Mouse (Mus musculus): ENCODE measurements around the gene Dock6. TPM values are rescaled to one million over a fixed set of nuclear protein-coding genes. Genes with fewer than 3 reads are reported as not detected.
"Not testable (repeated sequence)": the region's sequence is repeated elsewhere in the genome, so short reads cannot be mapped to it uniquely, and the experiment has no call there.

The Dock6 gene
- 21.3 and 22.8 TPM in 2 replicates for polyA plus RNA-seq (2015; fragmentation: Nextera tagmentation; extraction: Ambion mirVana)

DNA sequence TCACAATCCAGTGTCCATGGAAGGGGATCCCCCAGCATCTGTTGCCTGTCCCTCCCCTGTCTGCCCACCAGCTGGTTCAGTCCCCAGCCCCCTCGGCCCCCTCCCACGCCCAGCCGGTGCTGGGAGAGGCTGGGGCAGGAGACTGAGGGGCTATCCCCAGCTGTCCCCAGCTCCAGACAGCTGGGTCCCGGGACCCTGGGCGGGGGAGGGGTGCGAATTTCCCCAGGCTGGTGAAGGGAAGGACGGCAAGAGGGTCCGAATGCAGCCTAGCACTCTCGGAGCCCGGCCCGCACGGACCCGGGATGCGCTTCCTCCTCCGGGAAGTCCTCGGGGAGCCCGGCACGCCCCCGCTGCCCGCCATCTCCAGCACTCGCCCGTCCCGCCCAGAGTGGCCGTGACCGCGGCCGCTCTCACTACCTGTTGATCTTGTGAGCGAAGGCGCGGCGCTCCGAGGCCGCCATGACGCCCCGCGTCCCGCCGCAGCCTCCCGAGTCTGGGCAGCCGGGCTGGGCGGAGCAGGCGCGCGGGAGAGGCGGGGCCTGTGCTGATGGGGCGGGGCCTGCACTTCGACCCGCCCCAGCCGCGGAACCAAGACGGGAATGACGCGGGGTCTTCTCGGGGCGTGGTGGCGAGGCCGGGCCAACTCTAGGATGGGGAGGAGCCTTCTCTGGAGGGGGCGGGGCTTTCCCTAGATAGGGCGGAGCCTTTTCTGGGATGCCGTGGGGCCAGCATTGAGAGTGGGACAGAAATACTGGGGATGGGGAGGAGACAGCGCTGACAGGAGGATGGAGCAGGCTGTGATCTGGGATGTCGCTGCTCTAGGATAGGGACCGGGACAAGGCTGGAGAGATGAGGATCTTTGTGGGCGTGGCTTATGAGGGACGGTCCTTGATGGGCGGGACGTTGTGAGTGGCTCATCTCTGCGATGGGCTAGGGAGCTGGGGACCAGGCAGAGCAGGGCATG is at the start of gene Dock6:
Dock6 (minus strand) TSS at position 508 of the 964 bp plus-strand sequence.
- Histone ChIP-seq H3K4me3 (peak within 1 kb of the TSS; percentile 54), H3K27ac (replicated peaks) (peak within 1 kb of the TSS; percentile 46; the same call in 1 of the 2 replicates), H3K9me3 (no peaks in the 10 kb centered on the region), H3K4me1 (replicated peaks) (peaks cover 22% of the 10 kb centered on the region), H3K9ac (peak within 1 kb of the TSS; percentile 69), H3K36me3 (no peaks in the 10 kb centered on the region), H3K27me3 (no peaks in the 10 kb centered on the region), H3K4me2 (peak within 1 kb of the TSS; percentile 58)
- ATAC-seq (ENCODE audit: low read depth) = peak; percentile 89
- WGBS = under 1% methylated on average over 61 of the region's 68 CpGs

GRCm38 (mm10) chr9:21901223-21901820 is 48.9 kb upstream of the Dock6 start:
- WGBS = 14% methylated on average over 10 of the region's 10 CpGs
- no peaks in the 10 kb centered on the region for H3K36me3 ChIP-seq

GRCm38 (mm10) chr9:21889229-21889628 is 36.8 kb upstream of the Dock6 start:
- WGBS = 59% methylated on average over 3 of the region's 3 CpGs
- H3K9me3 ChIP-seq = no peaks in the 10 kb centered on the region
- H3K27me3 ChIP-seq = no peaks in the 10 kb centered on the region; the same call in 1 of the 2 replicates
- no peak overlapping the region for H3K9ac ChIP-seq
- H3K4me2 ChIP-seq = no peak overlapping the region
- H3K27ac ChIP-seq (replicated peaks) = no peak overlapping the region
- H3K36me3 ChIP-seq = no peaks in the 10 kb centered on the region
- ATAC-seq (ENCODE audit: low read depth) = no peak
- H3K4me3 ChIP-seq = no peak overlapping the region
- H3K4me1 ChIP-seq (replicated peaks) = no peaks in the 10 kb centered on the region

More at GRCm38 (mm10) chr9:21901223-21901820, 48.9 kb upstream of the Dock6 start:
- Histone ChIP-seq H3K9ac (peak overlapping the region; percentile 41), H3K4me1 (replicated peaks) (peaks cover 7% of the 10 kb centered on the region), H3K9me3 (0 out of 2 replicates have a peak, but pooled peaks cover 3% of the 10 kb centered on the region), H3K4me3 (peak overlapping the region; percentile 38), H3K27me3 (peaks cover 33% of the 10 kb centered on the region), H3K27ac (replicated peaks) (peak overlapping the region; percentile 25; the same call in 1 of the 2 replicates), H3K4me2 (peak overlapping the region; percentile 56)
- ATAC-seq (ENCODE audit: low read depth) = peak; percentile 86

GRCm38 (mm10) chr9:21876601-21877000 is 24.2 kb upstream of the Dock6 start:
- Histone ChIP-seq H3K27me3 (peaks cover 11% of the 10 kb centered on the region; the same call in 1 of the 2 replicates), H3K36me3 (no peaks in the 10 kb centered on the region), H3K9ac (no peak overlapping the region), H3K4me1 (replicated peaks) (no peaks in the 10 kb centered on the region), H3K4me2 (no peak overlapping the region), H3K9me3 (no peaks in the 10 kb centered on the region), H3K27ac (replicated peaks) (no peak overlapping the region), H3K4me3 (no peak overlapping the region)
- 60% methylated on average over 3 of the region's 3 CpGs for WGBS
- ATAC-seq (ENCODE audit: low read depth) = no peak

DNA sequence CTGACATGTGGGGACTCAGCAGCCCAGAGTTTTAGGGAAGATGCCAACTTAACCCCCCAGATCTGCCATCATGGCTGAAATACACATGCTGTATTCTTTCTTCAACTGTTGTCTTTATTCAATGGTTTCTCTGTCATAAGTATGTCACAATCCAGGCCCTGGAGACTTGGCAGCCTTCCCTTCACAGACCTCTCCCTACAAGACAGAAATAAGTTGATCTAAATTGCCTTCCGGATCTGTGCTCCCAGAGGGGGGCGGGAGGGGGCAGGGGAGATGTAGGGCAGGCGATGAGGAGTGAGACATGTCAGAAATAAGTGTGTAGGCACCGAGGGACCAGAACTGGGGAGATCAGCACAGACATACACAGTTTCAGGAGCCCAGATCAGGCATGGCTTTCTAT is 19.8 kb upstream of the Dock6 start:
- Histone ChIP-seq H3K27ac (replicated peaks) (no peak overlapping the region), H3K4me3 (no peak overlapping the region), H3K4me1 (replicated peaks) (no peaks in the 10 kb centered on the region), H3K4me2 (no peak overlapping the region), H3K36me3 (no peaks in the 10 kb centered on the region), H3K9ac (no peak overlapping the region), H3K9me3 (no peaks in the 10 kb centered on the region), H3K27me3 (peaks cover 11% of the 10 kb centered on the region; the same call in 1 of the 2 replicates)
- WGBS = 65% methylated on average over 4 of the region's 4 CpGs
- ATAC-seq (ENCODE audit: low read depth) = no peak

GRCm38 (mm10) chr9:21870879-21871524 is 18.6 kb upstream of the Dock6 start:
- peaks cover 11% of the 10 kb centered on the region; the same call in 1 of the 2 replicates for H3K27me3 ChIP-seq
- no peak overlapping the region for H3K27ac ChIP-seq (replicated peaks)
- H3K4me1 ChIP-seq (replicated peaks) = no peaks in the 10 kb centered on the region
- H3K9me3 ChIP-seq = no peaks in the 10 kb centered on the region
- no peak overlapping the region for H3K9ac ChIP-seq
- H3K36me3 ChIP-seq = no peaks in the 10 kb centered on the region
- 14% methylated on average over 20 of the region's 20 CpGs for WGBS
- 0 out of 2 replicates have a peak overlapping the region, but pooled peaks have one; percentile 13 for H3K4me3 ChIP-seq
- H3K4me2 ChIP-seq = peak overlapping the region; percentile 46
- peak; percentile 54 for ATAC-seq (ENCODE audit: low read depth)

DNA sequence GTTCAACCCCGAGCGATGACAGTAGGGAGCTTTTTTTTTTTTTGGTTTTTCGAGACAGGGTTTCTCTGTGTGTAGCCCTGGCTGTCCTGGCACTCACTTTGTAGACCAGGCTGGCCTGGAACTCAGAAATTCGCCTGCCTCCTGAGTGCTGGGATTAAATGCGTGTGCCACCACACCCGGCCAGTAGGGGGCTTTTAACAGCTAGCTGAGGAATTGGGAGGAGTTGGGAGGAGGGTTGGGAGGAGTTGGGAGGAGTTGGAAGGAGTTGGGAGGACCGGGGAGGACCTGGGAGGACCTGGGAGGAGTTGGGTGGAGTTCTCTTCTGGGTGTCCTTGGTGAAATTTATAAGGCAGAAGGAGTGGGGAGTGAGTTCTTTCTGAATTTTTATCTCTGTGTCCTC is 16.9 kb upstream of the Dock6 start:
- not testable (repeated sequence) for H3K4me2 ChIP-seq; H3K36me3 ChIP-seq; H3K9ac ChIP-seq; H3K4me1 ChIP-seq (replicated peaks); H3K27ac ChIP-seq (replicated peaks); H3K4me3 ChIP-seq; H3K9me3 ChIP-seq; ATAC-seq (ENCODE audit: low read depth)
- H3K27me3 ChIP-seq = peaks cover 11% of the 10 kb centered on the region; the same call in 1 of the 2 replicates
- WGBS = 55% methylated on average over 7 of the region's 7 CpGs

- H3K27me3 ChIP-seq = peaks cover 9% of the 10 kb centered on the region; the same call in 1 of the 2 replicates
- no peak overlapping the region for H3K9ac ChIP-seq
- no peak overlapping the region for H3K4me2 ChIP-seq
- no peaks in the 10 kb centered on the region for H3K36me3 ChIP-seq
- 83% methylated on average over 3 of the region's 3 CpGs for WGBS
- no peak for ATAC-seq (ENCODE audit: low read depth)
- H3K9me3 ChIP-seq = no peaks in the 10 kb centered on the region
- no peak overlapping the region for H3K4me3 ChIP-seq
- no peaks in the 10 kb centered on the region for H3K4me1 ChIP-seq (replicated peaks)
- H3K27ac ChIP-seq (replicated peaks) = no peak overlapping the region; the same call in 1 of the 2 replicates
Observed at GRCm38 (mm10) chr9:21867726-21868125, 15.3 kb upstream of the Dock6 start.

DNA sequence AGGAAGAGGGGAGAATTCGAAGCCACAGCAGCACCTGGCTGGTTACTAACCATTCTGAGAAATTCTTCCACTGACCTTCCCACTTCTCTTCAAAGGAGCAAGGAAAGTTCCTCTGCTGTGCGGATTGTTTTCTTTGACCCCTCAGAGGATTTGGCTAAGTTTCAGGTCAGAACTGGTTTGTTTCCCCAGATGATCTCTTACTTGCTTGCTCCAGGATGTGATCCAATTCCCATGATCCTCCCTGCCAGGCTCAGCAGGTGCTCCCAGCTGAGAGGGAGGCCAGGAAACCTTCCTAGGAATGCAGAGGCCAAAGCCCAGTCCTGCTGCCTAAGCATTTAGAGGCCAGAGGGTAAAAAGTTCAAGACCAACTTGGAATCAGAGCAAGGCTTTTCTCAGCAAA is 14.2 kb upstream of the Dock6 start:
- Histone ChIP-seq H3K4me2 (no peak overlapping the region), H3K4me1 (replicated peaks) (no peaks in the 10 kb centered on the region), H3K27ac (replicated peaks) (peak overlapping the region; percentile 46), H3K27me3 (no peaks in the 10 kb centered on the region), H3K4me3 (no peak overlapping the region), H3K9ac (0 out of 2 replicates have a peak overlapping the region, but pooled peaks have one; percentile 34), H3K9me3 (peaks cover 7% of the 10 kb centered on the region), H3K36me3 (no peaks in the 10 kb centered on the region)
- WGBS = 76% methylated on average over 2 of the region's 2 CpGs
- ATAC-seq (ENCODE audit: low read depth) = no peak

- Histone ChIP-seq H3K36me3 (no peaks in the 10 kb centered on the region), H3K27me3 (no peaks in the 10 kb centered on the region), H3K9ac (no peak overlapping the region), H3K9me3 (peaks cover 7% of the 10 kb centered on the region), H3K4me3 (no peak overlapping the region), H3K4me2 (no peak overlapping the region), H3K4me1 (replicated peaks) (no peaks in the 10 kb centered on the region), H3K27ac (replicated peaks) (peak overlapping the region; percentile 46)
- no peak for ATAC-seq (ENCODE audit: low read depth)
- 69% methylated on average over 5 of the region's 5 CpGs for WGBS
Observed at GRCm38 (mm10) chr9:21865673-21866398, 13.4 kb upstream of the Dock6 start.

DNA sequence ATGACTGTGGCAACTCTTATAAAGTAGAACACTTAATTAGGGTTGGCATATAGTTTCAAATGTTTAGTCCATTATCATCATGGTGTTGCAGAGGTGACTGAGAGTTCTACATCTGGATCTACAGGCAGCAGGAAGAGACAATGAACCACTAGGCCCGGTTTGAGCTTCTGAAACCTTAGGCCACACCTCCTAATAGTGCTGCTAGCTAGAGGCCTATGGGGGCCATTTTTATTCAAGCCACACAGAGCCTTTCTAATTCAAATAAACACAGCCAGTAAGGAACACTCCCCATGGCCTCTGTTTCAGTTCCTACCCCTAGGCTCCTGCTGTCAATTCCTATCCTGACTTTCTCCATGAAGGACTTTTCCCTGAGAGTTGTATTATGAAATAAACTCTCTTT is 9.7 kb upstream of the Dock6 start:
- Histone ChIP-seq H3K4me3 (no peak overlapping the region), H3K4me2 (no peak overlapping the region), H3K9ac (no peak overlapping the region), H3K36me3 (no peaks in the 10 kb centered on the region), H3K27ac (replicated peaks) (no peak overlapping the region), H3K27me3 (no peaks in the 10 kb centered on the region), H3K9me3 (peaks cover 7% of the 10 kb centered on the region), H3K4me1 (replicated peaks) (no peaks in the 10 kb centered on the region)
- no peak for ATAC-seq (ENCODE audit: low read depth)
- 78% methylated on average over 1 of the region's 1 CpGs for WGBS

Measured in neural tube, embryonic 13.5 days (tissue).